Mouse (Mus musculus): ENCODE results near the gene Sms. TPM values are rescaled to one million over a fixed set of nuclear protein-coding genes. Genes with fewer than 3 reads are reported as not detected.

Gene Sms
- total RNA-seq, 1 experiment = 90.8 TPM

- H3K4me1 ChIP-seq (ENCODE audit: control insufficient read depth in 2 of 2, insufficient read depth in 2 of 2, low read length in 2 of 2, poor library complexity in 1 of 2) = peaks cover 0 to 2% of the 10 kb centered on the region in 2 experiments; a peak in 1 of 4 replicates
- in situ Hi-C loops (cut with MboI; ENCODE audit: low sequenced_read_pairs in 2 of 2, unreplicated experiment in 2 of 2) = no loop called here
- DNase-seq (ENCODE audit: low read depth, low spot score) = no peak
These were observed 43.1 kb downstream of the Sms start for GRCm38 (mm10) chrX:157449000-157449399.

GRCm38 (mm10) chrX:157447431-157447830 lies 44.7 kb downstream of the Sms start:
- H3K9ac ChIP-seq (ENCODE audit: insufficient read depth, low read depth, low read length, poor library complexity, severe bottlenecking) = no peak overlapping the region
- no peak for TF ChIP-seq MAFK (IDR thresholded peaks at IDR 0.05; ENCODE audit: insufficient read depth, low read depth, low read length)
- no peak for TF ChIP-seq ZNF384 (IDR thresholded peaks at IDR 0.05; ENCODE audit: low read depth, low read length)
- H3K9me3 ChIP-seq (ENCODE audit: control insufficient read depth, insufficient read depth, low read depth, low read length) = no peaks in the 10 kb centered on the region
- in situ Hi-C loops (cut with MboI; ENCODE audit: low sequenced_read_pairs in 2 of 2, unreplicated experiment in 2 of 2) = no loop called here
- no peak for DNase-seq (ENCODE audit: low read depth, low spot score)
- H3K4me1 ChIP-seq (ENCODE audit: control insufficient read depth in 2 of 2, insufficient read depth in 2 of 2, low read length in 2 of 2, poor library complexity in 1 of 2) = peaks cover 0 to 2% of the 10 kb centered on the region in 2 experiments; a peak in 1 of 4 replicates
- H3K27ac ChIP-seq (ENCODE audit: insufficient read depth, low read depth, low read length, poor library complexity, severe bottlenecking) = no peak overlapping the region
- no peaks in the 10 kb centered on the region for H3K36me3 ChIP-seq (ENCODE audit: control insufficient read depth, insufficient read depth, low read length, poor library complexity, severe bottlenecking)
- no peak overlapping the region for H3K4me3 ChIP-seq (ENCODE audit: insufficient read depth in 1 of 2, low read depth in 1 of 2, low read length in 2 of 2, poor library complexity in 1 of 2, severe bottlenecking in 1 of 2)

More at GRCm38 (mm10) chrX:157449000-157449399, 43.1 kb downstream of the Sms start:
- Histone ChIP-seq H3K9ac (ENCODE audit: insufficient read depth, low read depth, low read length, poor library complexity, severe bottlenecking) (no peak overlapping the region), H3K36me3 (ENCODE audit: control insufficient read depth, insufficient read depth, low read length, poor library complexity, severe bottlenecking) (no peaks in the 10 kb centered on the region), H3K9me3 (ENCODE audit: control insufficient read depth, insufficient read depth, low read depth, low read length) (no peaks in the 10 kb centered on the region), H3K27ac (ENCODE audit: insufficient read depth, low read depth, low read length, poor library complexity, severe bottlenecking) (no peak overlapping the region), H3K4me3 (ENCODE audit: insufficient read depth in 1 of 2, low read depth in 1 of 2, low read length in 2 of 2, poor library complexity in 1 of 2, severe bottlenecking in 1 of 2) (no peak overlapping the region)
- TF ChIP-seq ZC3H11A (IDR thresholded peaks at IDR 0.05; ENCODE audit: borderline replicate concordance, low read depth, low read length) (no peak), MAFK (IDR thresholded peaks at IDR 0.05; ENCODE audit: insufficient read depth, low read depth, low read length) (no peak), ZNF384 (IDR thresholded peaks at IDR 0.05; ENCODE audit: low read depth, low read length) (no peak), CHD2 (IDR thresholded peaks at IDR 0.05; ENCODE audit: low read depth, low read length) (no peak), HCFC1 (IDR thresholded peaks at IDR 0.05; ENCODE audit: borderline replicate concordance, insufficient read depth, low read length) (no peak)

GRCm38 (mm10) chrX:157434768-157435167 lies 57.3 kb downstream of the Sms start:
- TF ChIP-seq HCFC1 (IDR thresholded peaks at IDR 0.05; ENCODE audit: borderline replicate concordance, insufficient read depth, low read length) (no peak), ZNF384 (IDR thresholded peaks at IDR 0.05; ENCODE audit: low read depth, low read length) (no peak), MAFK (IDR thresholded peaks at IDR 0.05; ENCODE audit: insufficient read depth, low read depth, low read length) (no peak)
- DNase-seq (ENCODE audit: low read depth, low spot score) = no peak
- Histone ChIP-seq H3K9me3 (ENCODE audit: control insufficient read depth, insufficient read depth, low read depth, low read length) (no peaks in the 10 kb centered on the region), H3K4me3 (ENCODE audit: insufficient read depth in 1 of 2, low read depth in 1 of 2, low read length in 2 of 2, poor library complexity in 1 of 2, severe bottlenecking in 1 of 2) (no peak overlapping the region), H3K9ac (ENCODE audit: insufficient read depth, low read depth, low read length, poor library complexity, severe bottlenecking) (no peak overlapping the region), H3K36me3 (ENCODE audit: control insufficient read depth, insufficient read depth, low read length, poor library complexity, severe bottlenecking) (peaks cover 3% of the 10 kb centered on the region; the same call in 1 of the 2 replicates), H3K27ac (ENCODE audit: insufficient read depth, low read depth, low read length, poor library complexity, severe bottlenecking) (no peak overlapping the region), H3K4me1 (ENCODE audit: control insufficient read depth in 2 of 2, insufficient read depth in 2 of 2, low read length in 2 of 2, poor library complexity in 1 of 2) (no peaks in the 10 kb centered on the region)
- in situ Hi-C loops (cut with MboI; ENCODE audit: low sequenced_read_pairs in 2 of 2, unreplicated experiment in 2 of 2) = no loop called here

GRCm38 (mm10) chrX:157419451-157419850 lies 72.6 kb downstream of the Sms start:
- no peaks in the 10 kb centered on the region for H3K36me3 ChIP-seq (ENCODE audit: control insufficient read depth, insufficient read depth, low read length, poor library complexity, severe bottlenecking)
- H3K4me3 ChIP-seq (ENCODE audit: insufficient read depth in 1 of 2, low read depth in 1 of 2, low read length in 2 of 2, poor library complexity in 1 of 2, severe bottlenecking in 1 of 2) = no peak overlapping the region
- H3K9ac ChIP-seq (ENCODE audit: insufficient read depth, low read depth, low read length, poor library complexity, severe bottlenecking) = no peak overlapping the region
- no peak for TF ChIP-seq MAFK (IDR thresholded peaks at IDR 0.05; ENCODE audit: insufficient read depth, low read depth, low read length)
- no peak for TF ChIP-seq CHD2 (IDR thresholded peaks at IDR 0.05; ENCODE audit: low read depth, low read length)
- TF ChIP-seq HCFC1 (IDR thresholded peaks at IDR 0.05; ENCODE audit: borderline replicate concordance, insufficient read depth, low read length) = no peak
- TF ChIP-seq ZC3H11A (IDR thresholded peaks at IDR 0.05; ENCODE audit: borderline replicate concordance, low read depth, low read length) = no peak
- TF ChIP-seq ZNF384 (IDR thresholded peaks at IDR 0.05; ENCODE audit: low read depth, low read length) = no peak
- H3K9me3 ChIP-seq (ENCODE audit: control insufficient read depth, insufficient read depth, low read depth, low read length) = no peaks in the 10 kb centered on the region
- H3K4me1 ChIP-seq (ENCODE audit: control insufficient read depth in 2 of 2, insufficient read depth in 2 of 2, low read length in 2 of 2, poor library complexity in 1 of 2) = no peaks in the 10 kb centered on the region
- in situ Hi-C loops (cut with MboI; ENCODE audit: low sequenced_read_pairs in 2 of 2, unreplicated experiment in 2 of 2) = no loop called here
- no peak overlapping the region for H3K27ac ChIP-seq (ENCODE audit: insufficient read depth, low read depth, low read length, poor library complexity, severe bottlenecking)
- DNase-seq (ENCODE audit: low read depth, low spot score) = no peak

GRCm38 (mm10) chrX:157415212-157415611 lies 76.9 kb downstream of the Sms start, which contains the start of gene Phex:
Phex (minus strand) TSS chrX:157415312.
- in situ Hi-C loops (cut with MboI; ENCODE audit: low sequenced_read_pairs in 2 of 2, unreplicated experiment in 2 of 2) = no loop called here
- no peak for DNase-seq (ENCODE audit: low read depth, low spot score)
- Histone ChIP-seq H3K4me3 (ENCODE audit: insufficient read depth in 1 of 2, low read depth in 1 of 2, low read length in 2 of 2, poor library complexity in 1 of 2, severe bottlenecking in 1 of 2) (no peak within 1 kb of the TSS), H3K4me1 (ENCODE audit: control insufficient read depth in 2 of 2, insufficient read depth in 2 of 2, low read length in 2 of 2, poor library complexity in 1 of 2) (no peaks in the 10 kb centered on the region), H3K9me3 (ENCODE audit: control insufficient read depth, insufficient read depth, low read depth, low read length) (no peaks in the 10 kb centered on the region), H3K9ac (ENCODE audit: insufficient read depth, low read depth, low read length, poor library complexity, severe bottlenecking) (no peak within 1 kb of the TSS), H3K27ac (ENCODE audit: insufficient read depth, low read depth, low read length, poor library complexity, severe bottlenecking) (no peak within 1 kb of the TSS), H3K36me3 (ENCODE audit: control insufficient read depth, insufficient read depth, low read length, poor library complexity, severe bottlenecking) (no peaks in the 10 kb centered on the region)
- TF ChIP-seq HCFC1 (IDR thresholded peaks at IDR 0.05; ENCODE audit: borderline replicate concordance, insufficient read depth, low read length) (no peak), CHD2 (IDR thresholded peaks at IDR 0.05; ENCODE audit: low read depth, low read length) (no peak), ZC3H11A (IDR thresholded peaks at IDR 0.05; ENCODE audit: borderline replicate concordance, low read depth, low read length) (no peak), ZNF384 (IDR thresholded peaks at IDR 0.05; ENCODE audit: low read depth, low read length) (no peak), MAFK (IDR thresholded peaks at IDR 0.05; ENCODE audit: insufficient read depth, low read depth, low read length) (no peak)

Measured in ES-E14 (cell line).